Mouse (Mus musculus) intestine, postnatal 0 days (tissue): Measurements from ENCODE around the gene Serpina3n. TPM values are rescaled to one million over a fixed set of nuclear protein-coding genes. Genes with fewer than 3 reads are reported as not detected.

Experiments
- ATAC-seq: fragments of 200-750 bp; cut with Nextera tagmentation; 2 replicates; pipeline ENCODE4 v1.8.0; 2017; ENCODE audit warnings: mild to moderate bottlenecking, moderate TSS enrichment, moderate library complexity
- H3K27ac ChIP-seq: fragments of 300-500 bp; sonication (generic); 2 replicates; pipeline ENCODE4 v1.5.1; 2014; ENCODE audit warnings: mild to moderate bottlenecking, low read depth, low read length, moderate library complexity
- H3K27me3 ChIP-seq: fragments of 300-500 bp; sonication (generic); replicated peaks from 2 replicates; pipeline ENCODE4 v1.6.1; 2014; ENCODE audit warnings: low read length, mixed read lengths; ENCODE audit not compliant: control insufficient read depth, insufficient read depth
- H3K36me3 ChIP-seq: fragments of 300-500 bp; sonication (generic); 2 replicates; pipeline ENCODE4 v1.6.1; 2014; ENCODE audit warnings: mild to moderate bottlenecking, moderate library complexity; ENCODE audit not compliant: control insufficient read depth, insufficient read depth
- H3K4me1 ChIP-seq: fragments of 300-500 bp; sonication (generic); replicated peaks from 2 replicates; pipeline ENCODE4 v1.6.1; 2014; ENCODE audit warnings: antibody characterized with exemption, low read length, mixed read lengths; ENCODE audit not compliant: control insufficient read depth, insufficient read depth
- H3K4me2 ChIP-seq: fragments of 300-500 bp; sonication (generic); replicated peaks from 2 replicates; pipeline ENCODE4 v1.6.1; 2014; ENCODE audit warnings: low read depth, mild to moderate bottlenecking, moderate library complexity
- H3K4me3 ChIP-seq: fragments of 300-500 bp; sonication (generic); 2 replicates; pipeline ENCODE4 v1.5.1; 2014; ENCODE audit warnings: low read depth, low read length
- H3K9ac ChIP-seq: fragments of 300-500 bp; sonication (generic); 2 replicates; pipeline ENCODE4 v1.6.1; 2014; ENCODE audit warnings: mild to moderate bottlenecking, low read depth, low read length
- H3K9me3 ChIP-seq: fragments of 300-500 bp; sonication (generic); 2 replicates; pipeline ENCODE4 v1.6.1; 2016; ENCODE audit warnings: mixed run types; ENCODE audit not compliant: control insufficient read depth
- CTCF ChIP-seq: sonication (generic); IDR thresholded peaks from 2 replicates; pipeline ENCODE4 v1.5.1; 2016; ENCODE audit warnings: low read depth, mild to moderate bottlenecking, control low read depth, antibody characterized with exemption, moderate library complexity
- WGBS: fragments of 180-500 bp; shearing (Covaris S2); extraction: QIAGEN DNeasy Blood & Tissue Kit; methylation state at CpG from one replicate; pipeline ENCODE4 v1.1.7; 2014; 5-methylcytosine and 5-hydroxymethylcytosine counted together
- polyA plus RNA-seq: library from polyadenylated mRNA; unstranded; fragments of >200 nt; fragmentation: Nextera tagmentation; extraction: Ambion mirVana; gene quantifications from 2 replicates; pipeline ENCODE4 v1.2.1, GENCODE M21; 2015

Serpina3n gene
- polyA plus RNA-seq, 1 experiment from 2014 or later = 0.21 TPM

DNA sequence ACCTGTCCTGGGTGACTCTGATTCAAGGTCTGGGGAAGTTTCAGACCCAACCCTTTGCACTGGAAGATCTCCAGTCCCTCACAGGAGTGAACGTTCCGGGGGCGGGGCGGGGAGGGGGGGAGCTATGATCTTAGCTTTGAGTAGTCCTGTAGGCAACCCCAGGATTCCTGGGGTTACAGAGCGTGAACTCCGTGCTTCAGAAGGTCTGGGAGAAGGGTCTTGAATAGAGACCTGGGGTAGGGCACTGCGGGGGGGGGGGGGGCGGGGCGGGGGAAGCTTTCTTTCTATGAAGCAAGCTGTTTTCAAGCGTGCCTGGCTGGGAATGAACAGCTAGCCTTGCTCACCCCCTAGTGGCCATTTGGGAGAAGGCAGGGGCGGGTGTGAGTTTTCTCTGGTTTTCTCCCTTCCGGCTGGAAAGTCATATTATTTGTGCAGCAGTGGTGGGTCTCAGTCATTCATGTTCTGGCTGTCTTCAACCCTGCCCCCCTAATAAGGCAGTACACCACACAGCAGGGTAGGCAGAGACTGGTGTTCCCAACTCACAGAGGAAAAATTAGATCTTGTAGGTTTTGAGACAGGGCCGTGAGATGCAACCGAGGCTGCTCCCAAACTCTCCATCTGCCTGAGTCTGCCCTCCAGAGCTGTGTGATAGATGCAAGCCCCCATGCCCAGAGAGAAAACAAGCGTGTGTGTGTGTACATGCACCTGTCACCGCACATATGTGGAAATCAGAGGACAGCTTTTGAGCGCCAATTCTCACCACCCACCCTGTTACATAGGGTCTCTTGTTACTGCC lies 12.0 kb downstream of the Serpina3n start:
- 20% methylated on average over 15 of the region's 17 CpGs for WGBS
- Histone ChIP-seq H3K4me1 (no peaks in the 10 kb centered on the region), H3K27ac (no peak overlapping the region), H3K4me2 (peak overlapping the region; percentile 38; the same call in 1 of the 2 replicates), H3K9me3 (no peaks in the 10 kb centered on the region), H3K9ac (no peak overlapping the region), H3K27me3 (no peaks in the 10 kb centered on the region), H3K36me3 (no peaks in the 10 kb centered on the region), H3K4me3 (no peak overlapping the region)
- ATAC-seq = 0 out of 2 replicates have a peak, but pooled peaks have one; percentile 33
- TF ChIP-seq CTCF = peak; percentile 84

DNA sequence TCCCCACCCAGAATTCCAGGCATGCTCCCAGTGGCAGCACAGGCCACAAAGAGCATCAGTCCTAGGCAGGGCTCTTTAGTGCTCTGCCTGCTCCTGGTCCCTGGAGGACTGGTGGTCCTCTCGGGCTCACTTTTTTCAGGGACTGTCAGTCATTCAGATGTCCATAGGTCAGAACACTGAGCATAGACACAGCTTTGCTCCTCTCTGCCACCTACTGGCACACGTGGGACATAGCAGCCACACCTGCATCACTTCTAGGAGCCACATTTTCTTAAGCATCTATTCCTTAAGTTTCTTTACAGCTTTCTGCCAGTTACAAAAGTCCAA lies 12.6 kb downstream of the Serpina3n start:
- Histone ChIP-seq H3K4me3 (no peak overlapping the region), H3K4me1 (no peaks in the 10 kb centered on the region), H3K27me3 (no peaks in the 10 kb centered on the region), H3K9ac (no peak overlapping the region), H3K4me2 (no peak overlapping the region), H3K27ac (no peak overlapping the region), H3K36me3 (no peaks in the 10 kb centered on the region), H3K9me3 (no peaks in the 10 kb centered on the region)
- TF ChIP-seq CTCF = peak; percentile 79
- ATAC-seq = no peak
- WGBS = 19% methylated on average over 2 of the region's 2 CpGs

GRCm38 (mm10) chr12:104422615-104423392 lies 16.3 kb downstream of the Serpina3n start:
- H3K27me3 ChIP-seq = no peaks in the 10 kb centered on the region
- H3K9me3 ChIP-seq = no peaks in the 10 kb centered on the region
- TF ChIP-seq CTCF = no peak
- H3K36me3 ChIP-seq = no peaks in the 10 kb centered on the region
- no peaks in the 10 kb centered on the region for H3K4me1 ChIP-seq
- H3K27ac ChIP-seq = no peak overlapping the region
- ATAC-seq = no peak
- 67% methylated on average over 11 of the region's 11 CpGs for WGBS
- H3K4me3 ChIP-seq = no peak overlapping the region
- H3K4me2 ChIP-seq = no peak overlapping the region
- no peak overlapping the region for H3K9ac ChIP-seq

- Histone ChIP-seq H3K36me3 (no peaks in the 10 kb centered on the region), H3K27ac (no peak overlapping the region), H3K4me3 (no peak overlapping the region), H3K4me1 (no peaks in the 10 kb centered on the region), H3K9ac (no peak overlapping the region), H3K27me3 (no peaks in the 10 kb centered on the region), H3K9me3 (no peaks in the 10 kb centered on the region), H3K4me2 (no peak overlapping the region)
- TF ChIP-seq CTCF = no peak
- WGBS = 75% methylated on average over 3 of the region's 3 CpGs
- ATAC-seq = no peak
Observed at GRCm38 (mm10) chr12:104425591-104425990, 19.1 kb downstream of the Serpina3n start.

- no peak for ATAC-seq
- WGBS = 6% methylated on average over 7 of the region's 7 CpGs
- H3K9ac ChIP-seq = no peak overlapping the region
Observed at GRCm38 (mm10) chr12:104426915-104427314, 20.4 kb downstream of the Serpina3n start.

DNA sequence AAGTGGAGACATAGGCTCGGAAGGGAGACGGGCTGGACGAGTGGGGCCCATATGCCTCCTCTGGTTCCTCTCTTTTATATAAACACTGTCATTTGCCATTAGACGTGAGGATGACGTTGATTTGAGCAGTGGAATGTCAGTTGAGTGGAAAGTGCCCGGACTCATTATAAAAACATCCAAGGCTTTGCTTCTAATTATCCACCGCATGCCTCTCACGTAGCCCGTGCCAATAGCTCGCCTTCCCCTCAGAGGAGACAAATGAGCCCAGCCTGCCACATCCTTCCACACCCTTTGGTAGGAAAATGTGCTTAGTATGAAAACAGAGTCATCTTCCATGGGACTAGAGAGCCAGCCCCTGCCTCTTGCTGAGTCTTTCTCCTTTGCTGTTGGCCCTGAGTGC lies 24.8 kb downstream of the Serpina3n start:
- Histone ChIP-seq H3K27me3 (no peaks in the 10 kb centered on the region), H3K4me3 (no peak overlapping the region), H3K9ac (no peak overlapping the region), H3K36me3 (no peaks in the 10 kb centered on the region), H3K27ac (no peak overlapping the region), H3K9me3 (no peaks in the 10 kb centered on the region), H3K4me2 (no peak overlapping the region), H3K4me1 (no peaks in the 10 kb centered on the region)
- TF ChIP-seq CTCF = no peak
- no peak for ATAC-seq
- 66% methylated on average over 10 of the region's 10 CpGs for WGBS

More at GRCm38 (mm10) chr12:104426915-104427314, 20.4 kb downstream of the Serpina3n start:
- Histone ChIP-seq H3K27ac (no peak overlapping the region), H3K4me2 (no peak overlapping the region), H3K4me1 (no peaks in the 10 kb centered on the region), H3K9me3 (no peaks in the 10 kb centered on the region), H3K27me3 (no peaks in the 10 kb centered on the region), H3K4me3 (no peak overlapping the region), H3K36me3 (no peaks in the 10 kb centered on the region)
- peak; percentile 85 for TF ChIP-seq CTCF
